Mouse (Mus musculus) ES-CJ7 (cell line): ENCODE measurements around the gene Eef1a1.
"Not testable (repeated sequence)": the region's sequence is repeated elsewhere in the genome, so short reads cannot be mapped to it uniquely, and the experiment has no call there.

Source experiments
- DNase-seq: peaks from one replicate; pipeline ENCODE4 v3.0.0; 2011; ENCODE audit warnings: low read depth, low spot score

Gene Eef1a1

GRCm38 (mm10) chr9:78488890-78489420, at the start of gene Eef1a1:
Gene Eef1a1 (minus strand): TSS chr9:78489151.
- DNase-seq: peak; percentile 67

GRCm38 (mm10) chr9:78538421-78538820, 49.5 kb upstream of the Eef1a1 start:
- no peak for DNase-seq

GRCm38 (mm10) chr9:78537154-78537873, 48.4 kb upstream of the Eef1a1 start:
- DNase-seq: no peak

DNA sequence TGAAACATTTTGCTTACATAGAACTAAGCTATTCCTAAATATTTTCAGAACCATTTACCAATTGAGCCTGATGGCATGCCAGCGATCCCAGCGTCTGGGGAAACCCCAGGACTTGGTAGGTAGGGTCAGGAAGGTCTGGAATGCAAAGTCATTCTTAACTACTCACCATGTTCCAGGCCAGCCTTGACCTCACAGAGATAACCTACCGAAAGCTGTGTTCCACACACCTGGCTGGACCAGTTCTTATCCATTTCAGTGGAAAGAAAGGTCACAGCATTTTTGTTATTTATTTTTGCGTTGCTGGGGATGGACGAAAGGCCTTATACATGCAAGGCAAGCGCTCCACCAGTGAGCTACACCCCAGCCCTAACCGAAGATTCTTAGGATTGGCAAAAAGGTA, 45.7 kb upstream of the Eef1a1 start:
- DNase-seq: no peak

DNA sequence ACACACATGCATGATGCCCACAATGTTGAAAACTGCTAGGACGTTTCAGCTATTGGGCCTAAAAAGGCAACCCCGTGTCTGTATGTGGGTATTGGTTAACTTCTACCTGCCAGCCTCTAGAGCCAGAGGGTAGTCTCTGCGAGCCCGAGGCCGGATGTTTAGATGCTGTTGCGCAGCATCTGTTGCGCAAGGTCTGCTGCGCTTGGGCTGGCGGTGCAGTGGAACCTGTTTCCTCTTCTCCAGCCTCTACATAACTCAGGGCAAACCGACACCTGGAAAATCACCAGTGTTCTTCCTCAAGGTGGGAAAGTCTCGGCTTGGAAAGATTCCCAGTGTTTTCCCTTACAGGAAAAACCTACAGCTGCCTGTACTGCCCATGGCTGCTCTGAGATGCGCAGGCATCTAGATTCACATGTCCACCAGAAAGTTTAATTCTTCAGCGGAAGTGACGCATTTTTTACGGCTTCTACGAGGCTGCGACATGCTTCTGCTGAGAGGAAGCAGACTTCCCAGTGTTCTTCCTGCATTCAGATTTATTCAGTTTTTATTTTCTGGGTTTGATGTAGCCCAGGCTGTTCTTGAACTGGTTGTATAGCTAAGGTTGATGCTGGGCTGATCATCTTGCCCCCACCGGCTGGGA, 44.5 kb upstream of the Eef1a1 start:
- DNase-seq: no peak

- DNase-seq: no peak
Observed at GRCm38 (mm10) chr9:78532341-78532819, 43.4 kb upstream of the Eef1a1 start.

- DNase-seq: no peak
Observed at GRCm38 (mm10) chr9:78531816-78532215, 42.9 kb upstream of the Eef1a1 start.

- DNase-seq: peak; percentile 78
Observed at GRCm38 (mm10) chr9:78527767-78528381, 38.9 kb upstream of the Eef1a1 start.

DNA sequence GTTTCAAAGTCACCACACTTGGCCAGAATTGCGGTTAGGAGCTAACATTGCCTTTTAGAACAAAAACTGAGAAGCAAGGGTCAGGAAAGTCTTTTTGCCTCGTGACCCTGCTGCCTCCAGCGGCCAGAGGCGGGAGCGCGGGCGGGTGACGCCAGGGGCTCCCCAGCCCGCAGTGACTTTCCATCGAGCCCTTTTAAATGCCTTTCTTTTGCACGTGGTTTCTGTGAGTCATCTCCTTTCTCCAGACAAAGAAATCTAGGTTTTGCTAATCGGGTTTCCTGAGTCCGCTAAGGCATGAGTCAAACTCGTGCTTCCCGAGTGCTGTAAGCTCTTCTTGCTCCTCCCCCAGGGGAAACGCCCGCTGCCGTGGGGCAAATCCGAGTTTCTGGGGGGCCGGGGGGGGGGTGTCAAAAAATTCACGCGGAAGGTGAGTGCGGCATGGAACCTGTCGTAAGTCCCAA, 38.4 kb upstream of the Eef1a1 start:
- peak; percentile 95 for DNase-seq

DNA sequence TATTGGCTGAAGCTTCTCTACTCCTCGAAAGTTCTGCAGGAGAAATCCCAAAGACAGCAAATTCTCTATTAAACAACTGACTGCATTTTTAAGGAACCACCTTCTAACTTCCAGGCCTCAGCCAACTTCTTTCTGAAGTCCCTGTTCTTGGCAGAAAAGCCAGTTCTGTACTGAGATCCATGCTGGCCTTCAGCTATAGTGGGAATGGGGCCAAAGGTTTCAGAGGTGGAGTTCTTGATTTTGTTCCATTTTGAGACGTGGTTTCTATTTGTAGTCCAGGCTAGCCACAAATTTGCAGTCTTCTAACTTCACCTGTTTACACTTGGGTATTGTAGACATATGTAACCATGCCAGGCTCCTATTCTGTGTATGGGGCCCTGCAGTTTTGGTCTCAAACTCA, 37.3 kb upstream of the Eef1a1 start:
- DNase-seq: no peak

GRCm38 (mm10) chr9:78525451-78526135, 36.6 kb upstream of the Eef1a1 start:
- DNase-seq: peak; percentile 58

DNA sequence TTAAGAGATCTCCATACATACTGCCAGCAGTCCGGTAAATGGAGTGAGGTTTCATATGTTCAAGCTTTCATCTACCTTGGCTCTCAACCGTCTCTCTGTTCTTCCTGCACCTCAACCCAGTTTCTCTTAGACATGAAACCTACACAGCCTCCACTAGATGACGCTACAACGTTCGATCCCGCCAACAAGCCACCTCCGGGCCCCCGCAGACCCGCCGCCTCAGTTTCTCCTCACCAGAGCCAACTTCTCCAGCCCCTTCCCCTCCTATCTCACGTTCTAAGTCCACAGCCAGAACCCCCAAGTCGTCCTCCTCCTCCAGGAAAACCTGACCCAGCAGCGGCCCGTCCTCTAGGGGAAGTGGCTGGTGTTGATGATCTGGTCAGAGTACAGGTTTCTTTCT, 32.7 kb upstream of the Eef1a1 start:
- DNase-seq: peak; percentile 83

GRCm38 (mm10) chr9:78520780-78521601, 32.0 kb upstream of the Eef1a1 start:
- peak; percentile 62 for DNase-seq

DNA sequence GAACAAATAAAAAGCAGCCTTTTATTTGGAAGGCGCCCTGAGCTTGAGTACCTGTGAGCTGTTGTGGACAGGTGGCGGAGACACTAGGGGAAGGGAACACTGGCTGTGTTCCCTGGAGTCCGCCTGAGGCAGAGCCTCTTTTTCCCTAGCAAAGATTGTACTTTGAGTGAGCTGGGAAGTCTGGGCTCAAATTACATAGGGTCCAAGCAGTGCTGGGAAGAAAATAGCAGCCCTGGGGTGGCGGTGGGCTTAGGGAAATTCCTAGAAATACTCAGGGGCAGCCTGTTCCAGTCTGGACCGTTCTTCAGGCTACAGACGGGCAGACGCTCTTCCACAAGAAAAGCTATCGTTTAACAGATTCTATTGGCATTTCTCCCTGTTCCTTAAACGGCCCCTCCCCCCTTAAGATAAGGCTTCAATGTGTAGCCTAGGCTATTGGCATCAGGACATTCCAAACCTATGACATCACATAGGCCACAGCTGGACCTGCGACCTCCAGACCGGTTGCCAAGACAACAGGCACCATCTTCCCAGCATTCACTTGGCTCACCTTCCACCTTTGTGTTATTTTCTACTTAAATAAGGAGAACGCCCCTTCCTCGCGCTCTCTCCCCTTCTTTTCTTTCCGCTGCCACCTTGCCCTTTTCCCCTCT, 31.3 kb upstream of the Eef1a1 start:
- DNase-seq: peak; percentile 99

GRCm38 (mm10) chr9:78517237-78517636, 28.3 kb upstream of the Eef1a1 start:
- not testable (repeated sequence) for DNase-seq

GRCm38 (mm10) chr9:78516125-78516524, 27.2 kb upstream of the Eef1a1 start:
- no peak for DNase-seq

DNA sequence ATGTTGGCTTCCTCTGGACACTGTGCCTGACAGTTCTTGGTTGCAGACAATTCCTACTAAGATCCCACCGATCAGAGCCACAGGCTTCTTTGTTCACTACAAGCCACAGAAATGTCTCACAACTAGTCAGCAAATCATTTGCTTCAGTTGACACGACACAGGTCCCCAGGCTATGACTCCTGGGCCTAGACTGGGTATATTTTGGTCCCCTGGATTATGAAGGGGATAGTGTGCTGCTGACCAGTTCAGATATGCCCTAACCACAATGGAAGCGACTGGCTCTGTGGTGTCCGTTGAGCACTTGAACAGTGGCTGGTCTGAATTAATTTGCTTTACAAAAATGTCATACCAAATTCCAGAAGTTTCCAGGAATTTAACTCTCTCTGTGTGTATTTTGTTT, 25.7 kb upstream of the Eef1a1 start:
- DNase-seq: no peak

DNA sequence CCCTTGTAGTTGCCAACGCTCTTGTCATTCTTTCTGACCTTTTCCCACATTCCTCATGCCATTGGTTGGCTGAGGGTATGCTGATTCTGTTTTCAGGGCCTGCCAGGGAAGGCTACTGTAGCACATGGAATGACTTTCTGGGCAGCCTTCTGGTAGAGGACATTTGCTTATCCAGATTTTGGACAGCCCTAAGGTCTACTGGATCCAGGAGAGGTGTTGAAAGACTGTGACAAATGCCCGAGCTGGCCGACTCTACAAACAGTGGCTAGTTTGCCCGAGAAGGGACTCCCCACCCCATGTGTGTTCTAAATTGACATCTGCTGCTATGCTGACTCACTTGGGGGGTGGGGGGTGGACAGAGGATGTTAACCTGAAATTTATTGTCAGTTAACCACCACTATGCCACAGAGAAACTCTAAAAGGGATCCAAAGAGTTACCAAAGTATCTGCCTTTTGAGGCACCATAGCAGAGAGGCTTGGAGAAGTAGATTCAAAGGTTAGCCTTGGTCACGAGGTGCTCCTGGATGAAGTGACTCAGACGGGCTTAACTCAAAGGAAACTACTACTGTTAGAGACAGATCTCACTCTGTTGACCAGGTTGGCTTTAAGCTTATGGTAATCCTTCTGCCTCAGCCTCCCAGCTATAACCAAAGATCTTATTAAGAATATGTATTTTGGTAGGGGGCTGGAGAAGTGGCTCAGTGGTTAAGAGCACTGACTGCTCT, 25.0 kb upstream of the Eef1a1 start:
- DNase-seq: no peak

DNA sequence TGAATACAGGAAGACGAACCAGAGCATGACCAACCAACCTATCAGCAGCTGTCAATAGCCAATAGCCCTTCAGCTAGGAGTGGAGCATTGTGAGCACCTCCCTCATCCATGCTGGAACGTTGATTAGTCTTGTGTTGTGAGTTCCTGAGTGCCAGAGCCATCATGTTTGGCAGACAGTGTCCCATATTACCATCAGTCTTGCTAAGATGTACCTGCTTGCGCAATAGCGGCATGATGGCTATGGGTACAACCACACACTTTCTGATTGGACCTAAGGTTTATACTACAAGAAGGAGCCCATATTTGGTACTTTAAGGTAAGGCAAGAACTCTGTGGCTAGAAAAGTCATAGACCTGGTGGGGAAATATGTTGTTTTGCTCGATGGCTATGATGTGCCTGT, 22.8 kb upstream of the Eef1a1 start:
- DNase-seq: no peak
